Mouse (Mus musculus) CH12.LX (cell line): ENCODE results near the gene S1pr4.

Source experiments
- CHD1 ChIP-seq: IDR thresholded peaks from 2 replicates; pipeline ENCODE4 v1.6.1; 2012; ENCODE audit warnings: low read depth, low read length, improper control_type of control experiment, inconsistent platforms
- CTCF ChIP-seq, 2 experiments: IDR thresholded peaks in 1 of 2; conservative IDR thresholded peaks in 1 of 2; 2 replicates each; pipeline ENCODE4 v1.5.1; 2011 to 2012; ENCODE audit warnings: low read depth in 2 of 2, low read length in 2 of 2, improper control_type of control experiment in 1 of 2, inconsistent platforms in 1 of 2, mild to moderate bottlenecking in 1 of 2, moderate library complexity in 1 of 2
- EP300 ChIP-seq: IDR thresholded peaks from 2 replicates; pipeline ENCODE4 v1.6.1; 2011; ENCODE audit warnings: low read length, improper control_type of control experiment
- ETS1 ChIP-seq: conservative IDR thresholded peaks from 2 replicates; pipeline ENCODE4 v1.6.1; 2012; ENCODE audit warnings: low read depth, mild to moderate bottlenecking, inconsistent platforms, low read length, improper control_type of control experiment, moderate library complexity
- MEF2A ChIP-seq: IDR thresholded peaks from 2 replicates; pipeline ENCODE4 v1.6.1; 2014; ENCODE audit warnings: low read depth, mild to moderate bottlenecking, inconsistent platforms, low read length, improper control_type of control experiment, borderline replicate concordance
- POLR2A ChIP-seq: IDR thresholded peaks from 2 replicates; pipeline ENCODE4 v1.6.1; 2011; ENCODE audit warnings: low read depth, mild to moderate bottlenecking, improper control_type of control experiment, low read length
- RCOR1 ChIP-seq: conservative IDR thresholded peaks from 2 replicates; pipeline ENCODE4 v1.6.1; 2012; ENCODE audit warnings: low read depth, mild to moderate bottlenecking, inconsistent platforms, low read length, improper control_type of control experiment
- USF1 ChIP-seq: IDR thresholded peaks from 2 replicates; pipeline ENCODE4 v1.6.1; 2014; ENCODE audit warnings: low read depth, mild to moderate bottlenecking, inconsistent platforms, low read length, improper control_type of control experiment

- no peak for TF ChIP-seq CTCF (conservative IDR thresholded peaks at IDR 0.05 in 1 of 2, IDR thresholded peaks at IDR 0.05 in 1 of 2; ENCODE audit: low read depth in 2 of 2, low read length in 2 of 2)
- TF ChIP-seq EP300, result no peak
- TF ChIP-seq USF1, result no peak
- TF ChIP-seq POLR2A, result no peak; the same call in 1 of the 2 replicates
- TF ChIP-seq ETS1, result no peak
- TF ChIP-seq RCOR1, result no peak
- no peak for TF ChIP-seq MEF2A
- TF ChIP-seq CHD1, result no peak
Measured at GRCm38 (mm10) chr10:81485479-81486018, 14.4 kb downstream of the S1pr4 start.
